Mouse (Mus musculus) erythroblast, embryonic 14.5 days (primary cell): ENCODE measurements around the gene Pard3. TPM values are rescaled to one million over a fixed set of nuclear protein-coding genes. Genes with fewer than 3 reads are reported as not detected.

ENCODE experiments used
- H3K27me3 ChIP-seq: 2 replicates; pipeline ENCODE4 v1.6.1; 2012; ENCODE audit warnings: inconsistent platforms; ENCODE audit not compliant: control insufficient read depth
- H3K36me3 ChIP-seq: 2 replicates; pipeline ENCODE4 v1.6.1; 2012; ENCODE audit warnings: mild to moderate bottlenecking, inconsistent platforms; ENCODE audit not compliant: control insufficient read depth
- H3K4me1 ChIP-seq: 2 replicates; pipeline ENCODE4 v1.6.1; 2012; ENCODE audit warnings: inconsistent platforms; ENCODE audit not compliant: control insufficient read depth
- H3K4me3 ChIP-seq: replicated peaks from 2 replicates; pipeline ENCODE3; 2012; ENCODE audit warnings: moderate library complexity, mild to moderate bottlenecking, inconsistent platforms
- H3K9me3 ChIP-seq: 2 replicates; pipeline ENCODE4 v1.6.1; 2012; ENCODE audit warnings: low read length, inconsistent platforms, mixed read lengths; ENCODE audit not compliant: control insufficient read depth
- GATA1 ChIP-seq: IDR thresholded peaks from 2 replicates; pipeline ENCODE4 v1.6.1; 2012; ENCODE audit warnings: low read length, inconsistent platforms, mixed read lengths
- TAL1 ChIP-seq: IDR thresholded peaks from 3 replicates; pipeline ENCODE4 v1.6.1; 2012; ENCODE audit warnings: low read length, inconsistent platforms, mixed read lengths
- polyA plus RNA-seq: library from polyadenylated mRNA; stranded (reverse); fragments of >175 nt; gene quantifications from 2 replicates; pipeline ENCODE4 v1.2.3, GENCODE M21; 2012

Gene Pard3
- polyA plus RNA-seq, 1 experiment: 0.02 TPM

DNA sequence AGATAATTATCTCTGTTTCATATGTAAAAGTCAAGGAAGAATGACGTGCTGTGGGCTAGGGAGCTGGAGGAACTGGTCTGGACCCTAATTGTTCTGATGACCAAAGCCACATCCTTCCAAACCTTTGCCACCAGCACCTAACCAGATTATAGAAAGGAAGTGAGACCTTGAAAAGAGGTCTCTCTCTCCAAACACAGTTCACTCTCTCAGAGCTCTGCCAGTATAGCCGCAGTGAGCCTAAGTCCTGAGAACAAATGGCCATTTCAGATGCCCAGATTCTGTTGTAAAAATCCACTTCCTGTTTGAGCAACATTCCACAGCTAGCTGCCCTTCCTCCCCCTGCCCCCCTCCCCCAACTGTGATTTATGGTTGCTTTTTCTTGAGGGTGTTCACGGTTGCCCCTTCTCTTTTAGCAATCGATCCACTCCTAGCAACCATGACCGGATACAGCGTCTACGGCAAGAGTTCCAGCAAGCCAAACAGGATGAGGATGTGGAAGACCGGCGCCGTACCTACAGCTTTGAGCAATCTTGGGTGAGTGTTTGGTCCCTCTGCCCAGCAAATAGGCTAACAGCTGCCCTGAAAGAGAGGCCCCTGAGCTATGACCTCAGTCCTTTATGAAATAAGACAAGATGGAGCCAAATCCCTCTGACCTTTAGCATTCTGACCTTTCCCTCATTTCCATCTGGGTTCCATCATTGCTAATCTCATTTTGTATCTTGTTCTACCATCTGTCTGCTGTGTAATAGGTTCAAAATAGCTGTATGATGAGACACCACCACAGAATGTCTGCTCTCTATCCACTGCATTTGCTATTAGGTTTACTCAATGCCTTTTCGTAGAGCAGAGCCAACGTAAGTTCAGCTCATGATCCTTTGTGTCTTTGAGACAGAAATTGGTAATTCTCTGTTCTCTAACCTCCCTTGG is 529.2 kb downstream of the Pard3 start:
- Histone ChIP-seq H3K36me3 (no peaks in the 10 kb centered on the region), H3K9me3 (no peaks in the 10 kb centered on the region), H3K4me1 (no peaks in the 10 kb centered on the region), H3K27me3 (no peaks in the 10 kb centered on the region), H3K4me3 (no peak overlapping the region)
- no peak for TF ChIP-seq GATA1
- no peak for TF ChIP-seq TAL1

DNA sequence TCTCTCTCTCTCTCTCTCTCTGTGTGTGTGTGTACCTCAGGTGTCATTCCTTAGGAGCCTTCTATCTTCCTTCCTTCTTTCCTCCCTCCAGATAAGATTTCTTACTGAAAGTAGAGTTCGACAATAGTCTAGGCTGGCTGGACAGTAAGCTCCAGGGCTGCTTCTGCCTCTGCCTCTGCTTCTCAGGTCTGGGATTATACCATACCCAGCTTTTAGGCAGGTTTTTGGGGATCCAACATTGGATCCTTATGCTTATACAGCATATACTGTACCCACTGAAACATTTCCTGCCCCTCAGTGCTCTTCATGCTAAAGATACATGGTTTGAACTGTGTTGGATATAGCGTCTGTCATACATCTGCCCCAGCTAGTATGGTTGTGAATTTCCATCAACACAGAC is 536.9 kb downstream of the Pard3 start:
- Histone ChIP-seq H3K4me3 (no peak overlapping the region), H3K27me3 (no peaks in the 10 kb centered on the region), H3K4me1 (no peaks in the 10 kb centered on the region), H3K36me3 (no peaks in the 10 kb centered on the region), H3K9me3 (no peaks in the 10 kb centered on the region)
- no peak for TF ChIP-seq GATA1
- no peak for TF ChIP-seq TAL1

DNA sequence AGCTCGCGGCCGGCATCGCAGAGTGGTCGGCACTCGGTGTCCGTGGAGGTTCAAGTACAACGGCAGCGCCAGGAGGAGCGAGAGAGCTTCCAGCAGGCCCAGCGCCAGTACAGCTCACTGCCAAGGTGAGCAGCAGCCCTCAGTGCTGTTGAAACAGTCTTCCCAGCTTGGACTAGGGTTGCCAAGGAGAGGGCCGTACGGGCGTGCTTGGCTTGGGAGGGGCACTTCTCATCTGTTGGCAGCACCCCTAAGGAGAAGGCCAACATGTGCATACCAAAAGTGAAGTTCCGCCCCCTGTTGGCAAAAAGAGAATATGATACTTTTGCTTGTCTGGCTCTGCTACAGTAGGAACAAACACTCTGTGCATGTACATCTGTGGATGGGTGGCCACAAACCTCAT is 539.4 kb downstream of the Pard3 start:
- no peaks in the 10 kb centered on the region for H3K36me3 ChIP-seq
- no peaks in the 10 kb centered on the region for H3K4me1 ChIP-seq
- H3K27me3 ChIP-seq: no peaks in the 10 kb centered on the region
- no peak for TF ChIP-seq GATA1
- TF ChIP-seq TAL1: no peak
- H3K9me3 ChIP-seq: no peaks in the 10 kb centered on the region
- no peak overlapping the region for H3K4me3 ChIP-seq

DNA sequence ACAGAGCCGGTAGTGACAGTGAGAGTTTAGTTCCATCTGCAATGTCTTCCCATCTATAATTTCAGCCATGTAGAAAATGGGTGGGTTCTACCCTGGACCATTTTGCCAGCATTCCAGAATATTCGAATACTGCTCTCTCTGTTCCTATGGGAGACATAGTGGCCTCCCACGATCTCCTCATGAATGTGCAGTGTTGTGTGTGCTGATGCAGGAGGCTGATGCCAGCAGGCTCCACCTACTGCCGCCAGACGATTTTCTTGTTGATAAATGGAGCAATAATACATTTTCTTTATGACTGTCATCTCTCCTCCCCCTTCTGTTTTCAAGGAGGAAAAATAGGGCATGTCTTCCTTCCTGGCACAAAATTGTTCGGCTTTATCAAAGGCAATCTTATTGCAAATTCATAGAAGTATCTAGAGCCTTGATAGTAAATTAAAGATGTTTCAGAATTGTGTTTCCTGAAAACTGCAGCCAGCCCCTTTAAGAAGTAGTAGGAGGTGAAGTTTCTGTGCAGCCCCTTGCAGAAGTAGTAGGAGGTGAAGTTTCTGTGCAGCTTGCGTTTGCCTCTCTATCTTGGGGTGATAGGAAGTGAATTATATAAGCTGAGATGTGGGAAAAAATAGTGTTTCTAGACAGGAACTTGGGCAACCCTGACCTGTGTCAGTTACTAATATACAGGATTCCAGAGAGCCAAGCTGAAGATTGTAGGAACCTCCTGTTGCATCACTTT is 545.0 kb downstream of the Pard3 start:
- TF ChIP-seq TAL1 (no peak), GATA1 (no peak)
- no peaks in the 10 kb centered on the region for H3K36me3 ChIP-seq
- H3K9me3 ChIP-seq: no peaks in the 10 kb centered on the region
- H3K4me1 ChIP-seq: no peaks in the 10 kb centered on the region
- no peaks in the 10 kb centered on the region for H3K27me3 ChIP-seq
- no peak overlapping the region for H3K4me3 ChIP-seq

DNA sequence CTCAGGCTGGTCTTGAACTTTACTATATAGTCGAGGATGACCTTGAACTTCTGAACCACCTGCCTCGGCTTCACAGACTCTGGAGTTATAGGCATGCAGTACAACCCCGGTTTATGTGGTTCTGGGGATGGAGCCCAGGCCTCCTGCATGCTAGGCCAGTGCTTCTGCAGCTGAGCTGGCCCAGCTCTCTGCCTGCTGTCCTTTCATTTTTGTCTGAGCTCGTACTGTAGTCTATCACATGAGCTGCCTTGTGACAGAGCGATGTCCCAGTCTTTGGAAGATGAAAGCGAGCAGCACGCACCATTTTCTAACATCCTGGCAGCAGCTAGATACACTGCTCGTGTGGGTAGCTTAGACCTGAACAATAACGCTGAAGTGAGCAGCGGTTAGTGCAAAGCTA is 545.6 kb downstream of the Pard3 start:
- no peaks in the 10 kb centered on the region for H3K27me3 ChIP-seq
- no peak for TF ChIP-seq GATA1
- no peak for TF ChIP-seq TAL1
- no peaks in the 10 kb centered on the region for H3K4me1 ChIP-seq
- no peaks in the 10 kb centered on the region for H3K36me3 ChIP-seq
- H3K4me3 ChIP-seq: no peak overlapping the region
- H3K9me3 ChIP-seq: no peaks in the 10 kb centered on the region

DNA sequence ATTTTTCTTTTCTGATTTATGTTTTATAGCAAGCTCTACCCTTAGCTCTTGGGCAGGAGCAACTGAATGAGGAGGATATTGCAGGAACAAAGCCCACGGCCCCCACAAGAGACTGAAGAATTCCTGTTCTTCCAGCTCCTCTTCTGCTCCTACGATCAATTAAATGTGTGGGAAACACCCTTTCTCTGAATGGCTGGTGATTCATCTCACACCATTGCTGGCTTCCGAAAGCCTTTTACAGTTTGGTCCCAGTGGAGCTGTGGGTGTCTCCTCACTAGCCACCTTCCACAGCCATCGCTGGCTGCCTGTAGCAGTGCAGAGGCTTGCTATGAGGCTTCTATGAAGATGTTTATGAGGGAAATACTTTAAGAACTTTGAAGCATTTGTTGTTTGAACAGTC is 550.5 kb downstream of the Pard3 start:
- Histone ChIP-seq H3K4me3 (no peak overlapping the region), H3K4me1 (no peaks in the 10 kb centered on the region)

DNA sequence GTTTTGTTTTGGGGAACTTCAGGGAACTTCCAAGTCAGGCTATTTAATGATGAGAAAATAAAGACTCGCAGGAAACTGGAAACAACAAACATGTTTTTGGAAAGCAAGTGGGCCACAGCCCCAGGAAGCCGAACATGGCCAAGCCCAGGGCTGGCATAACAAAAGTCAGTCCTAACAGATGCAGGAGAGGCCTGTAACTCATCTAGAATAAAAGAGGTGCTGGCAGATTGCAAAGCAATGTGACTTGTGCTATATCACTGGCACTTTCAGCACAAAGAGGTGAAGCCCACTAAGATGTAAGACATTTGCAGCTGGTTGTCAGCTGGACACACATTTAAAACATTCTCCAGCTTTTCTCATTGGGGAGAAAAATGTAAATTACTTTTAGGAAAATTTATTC is 553.0 kb downstream of the Pard3 start:
- Histone ChIP-seq H3K36me3 (no peaks in the 10 kb centered on the region), H3K9me3 (no peaks in the 10 kb centered on the region), H3K4me1 (no peaks in the 10 kb centered on the region), H3K4me3 (no peak overlapping the region), H3K27me3 (no peaks in the 10 kb centered on the region)
- TF ChIP-seq GATA1 (no peak), TAL1 (no peak)

More for the DNA sequence above, 550.5 kb downstream of the Pard3 start:
- H3K27me3 ChIP-seq: no peaks in the 10 kb centered on the region
- no peaks in the 10 kb centered on the region for H3K36me3 ChIP-seq
- no peak for TF ChIP-seq TAL1
- H3K9me3 ChIP-seq: no peaks in the 10 kb centered on the region

DNA sequence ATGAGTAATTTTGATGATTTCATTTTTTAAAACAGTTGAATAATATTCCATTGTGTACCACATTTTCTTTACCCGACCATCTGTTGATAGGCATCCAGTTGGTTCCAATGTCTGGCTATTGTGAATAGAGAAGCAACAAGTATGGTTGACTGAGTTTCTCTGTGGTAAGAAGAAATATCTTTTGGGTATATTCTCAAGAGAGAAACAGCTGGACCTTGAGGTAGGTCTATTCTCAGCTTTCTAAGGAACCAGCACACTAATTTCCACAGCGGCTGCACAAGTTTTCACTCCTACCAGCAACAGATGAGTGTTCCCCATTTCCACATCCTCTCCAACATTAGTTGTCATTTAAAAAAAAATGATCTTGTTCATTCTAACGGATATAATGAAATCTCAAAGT is 558.4 kb downstream of the Pard3 start:
- TF ChIP-seq GATA1 (no peak), TAL1 (no peak)
- Histone ChIP-seq H3K9me3 (no peaks in the 10 kb centered on the region), H3K36me3 (no peaks in the 10 kb centered on the region), H3K4me3 (no peak overlapping the region), H3K4me1 (no peaks in the 10 kb centered on the region), H3K27me3 (no peaks in the 10 kb centered on the region)

DNA sequence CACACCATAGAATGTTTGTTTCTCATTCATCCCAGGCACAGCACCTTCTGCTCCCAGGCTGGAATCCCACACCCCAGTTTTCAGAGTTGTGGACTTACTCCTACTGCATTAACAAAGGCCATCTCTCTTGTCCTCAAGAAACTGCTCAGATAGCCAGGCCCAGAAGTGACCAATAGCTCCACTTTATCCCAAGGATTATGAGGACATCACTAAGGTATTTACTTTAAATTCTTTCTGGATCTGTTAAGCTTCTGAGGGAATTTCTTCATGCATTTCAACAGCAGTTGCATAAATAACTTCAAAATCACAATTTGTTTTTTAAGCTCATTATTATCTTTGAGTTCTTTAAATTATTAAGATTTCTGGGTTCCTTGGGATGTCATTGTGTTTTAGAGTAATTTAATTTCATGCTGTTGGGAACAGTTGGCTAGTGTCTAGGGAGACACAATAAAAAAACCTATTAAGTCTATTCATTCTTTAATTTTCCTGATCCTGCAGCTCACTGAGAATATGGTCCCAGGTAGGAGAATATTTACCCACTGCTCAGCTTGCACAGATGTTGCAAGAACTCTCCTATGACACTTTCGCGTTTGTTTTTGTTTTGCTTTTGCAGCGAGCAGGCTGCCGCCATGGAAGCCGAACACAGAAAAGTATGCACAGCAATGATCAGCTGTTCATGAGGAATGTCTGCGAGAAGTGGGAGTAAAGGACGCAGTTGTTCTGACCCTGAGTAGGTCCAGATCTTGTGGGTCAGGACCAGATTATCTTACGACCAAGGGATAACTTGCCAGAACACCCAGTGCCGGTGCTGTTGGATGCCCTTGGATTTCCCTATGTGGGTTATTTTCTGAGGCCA is 574.8 kb downstream of the Pard3 start:
- Histone ChIP-seq H3K9me3 (no peaks in the 10 kb centered on the region), H3K27me3 (no peaks in the 10 kb centered on the region), H3K4me1 (no peaks in the 10 kb centered on the region), H3K36me3 (no peaks in the 10 kb centered on the region), H3K4me3 (no peak overlapping the region)
- TF ChIP-seq GATA1: no peak
- TF ChIP-seq TAL1: no peak
